Mouse (Mus musculus) olfactory bulb, adult 2 months (tissue): ENCODE results near the gene Shc3. TPM values are rescaled to one million over a fixed set of nuclear protein-coding genes. Genes with fewer than 3 reads are reported as not detected.
A peak's percentile ranks its signal among the peaks of the same experiment; 100 is the strongest.

Source experiments
- H3K27ac ChIP-seq: fragments of 200-500 bp; 2 replicates; pipeline ENCODE4 v1.5.1; 2012; ENCODE audit warnings: low read depth, low read length; ENCODE audit not compliant: insufficient read depth
- H3K4me1 ChIP-seq: fragments of 200-500 bp; 2 replicates; pipeline ENCODE4 v1.6.1; 2012; ENCODE audit warnings: low read length; ENCODE audit not compliant: control insufficient read depth, insufficient read depth
- H3K4me3 ChIP-seq: fragments of 200-500 bp; 2 replicates; pipeline ENCODE4 v1.5.1; 2012; ENCODE audit warnings: mild to moderate bottlenecking, low read depth, low read length, moderate library complexity; ENCODE audit not compliant: insufficient read depth
- CTCF ChIP-seq: fragments of 200-500 bp; IDR thresholded peaks from 2 replicates; pipeline ENCODE4 v1.5.1; 2012; ENCODE audit warnings: low read depth, mild to moderate bottlenecking, low read length, moderate library complexity; ENCODE audit not compliant: insufficient read depth
- POLR2A ChIP-seq: fragments of 200-500 bp; IDR thresholded peaks from 2 replicates; pipeline ENCODE4 v1.6.1; 2012; ENCODE audit warnings: mild to moderate bottlenecking, low read depth, low read length, moderate library complexity; ENCODE audit not compliant: insufficient read depth
- WGBS: fragments of 180-500 bp; shearing (Covaris S2); methylation state at CpG from one replicate; pipeline ENCODE4 v1.1.7; 2018; 5-methylcytosine and 5-hydroxymethylcytosine counted together
- polyA plus RNA-seq: library from polyadenylated mRNA; stranded (reverse); fragments of >200 nt; gene quantifications from 2 replicates; pipeline ENCODE4 v1.2.4, GENCODE M21; 2012; ENCODE audit warnings: low replicate concordance; ENCODE audit not compliant: missing spikeins, insufficient read depth, insufficient read length

Shc3 gene
- polyA plus RNA-seq, 1 experiment: not detected

GRCm38 (mm10) chr13:51418942-51419451 is 150.2 kb downstream of the Shc3 start:
- 72% methylated on average over 19 of the region's 19 CpGs for WGBS
- TF ChIP-seq CTCF (no peak), POLR2A (no peak)
- no peak overlapping the region for H3K27ac ChIP-seq
- H3K4me3 ChIP-seq: peak overlapping the region; percentile 37
- H3K4me1 ChIP-seq: peaks cover 18% of the 10 kb centered on the region

GRCm38 (mm10) chr13:51418268-51418941 is 150.8 kb downstream of the Shc3 start:
- H3K27ac ChIP-seq: peak overlapping the region; percentile 50
- peak; percentile 81 for TF ChIP-seq CTCF
- no peak for TF ChIP-seq POLR2A
- peak overlapping the region; percentile 37 for H3K4me3 ChIP-seq
- 2% methylated on average over 20 of the region's 20 CpGs for WGBS
- H3K4me1 ChIP-seq: peaks cover 18% of the 10 kb centered on the region

- peak overlapping the region; percentile 15; the same call in 1 of the 2 replicates for H3K4me3 ChIP-seq
- 34% methylated on average over 6 of the region's 6 CpGs for WGBS
Observed at GRCm38 (mm10) chr13:51417796-51418195, 151.4 kb downstream of the Shc3 start.

GRCm38 (mm10) chr13:51416727-51417126 is 152.5 kb downstream of the Shc3 start:
- Histone ChIP-seq H3K27ac (no peak overlapping the region), H3K4me3 (no peak overlapping the region), H3K4me1 (peaks cover 18% of the 10 kb centered on the region)
- WGBS: 83% methylated on average over 11 of the region's 11 CpGs
- TF ChIP-seq CTCF (no peak), POLR2A (no peak)

More at GRCm38 (mm10) chr13:51417796-51418195, 151.4 kb downstream of the Shc3 start:
- no peak for TF ChIP-seq CTCF
- no peak for TF ChIP-seq POLR2A
- peaks cover 18% of the 10 kb centered on the region for H3K4me1 ChIP-seq
- H3K27ac ChIP-seq: peak overlapping the region; percentile 50

- no peak for TF ChIP-seq CTCF
- no peak for TF ChIP-seq POLR2A
- Histone ChIP-seq H3K4me3 (no peak overlapping the region), H3K27ac (no peak overlapping the region), H3K4me1 (peaks cover 20% of the 10 kb centered on the region)
- WGBS: 71% methylated on average over 3 of the region's 3 CpGs
Observed at GRCm38 (mm10) chr13:51413461-51413860, 155.8 kb downstream of the Shc3 start.

- H3K4me1 ChIP-seq: peaks cover 20% of the 10 kb centered on the region
- no peak overlapping the region for H3K27ac ChIP-seq
- 61% methylated on average over 12 of the region's 12 CpGs for WGBS
- H3K4me3 ChIP-seq: no peak overlapping the region
- no peak for TF ChIP-seq POLR2A
- TF ChIP-seq CTCF: no peak
Observed at GRCm38 (mm10) chr13:51411696-51412430, 157.4 kb downstream of the Shc3 start.

GRCm38 (mm10) chr13:51411243-51411642 is 158.0 kb downstream of the Shc3 start:
- Histone ChIP-seq H3K27ac (no peak overlapping the region), H3K4me1 (peaks cover 16% of the 10 kb centered on the region), H3K4me3 (no peak overlapping the region)
- TF ChIP-seq CTCF (no peak), POLR2A (no peak)
- 79% methylated on average over 9 of the region's 9 CpGs for WGBS

- 90% methylated on average over 6 of the region's 6 CpGs for WGBS
- Histone ChIP-seq H3K4me3 (no peak overlapping the region), H3K4me1 (peaks cover 16% of the 10 kb centered on the region), H3K27ac (no peak overlapping the region)
- TF ChIP-seq POLR2A: no peak
- TF ChIP-seq CTCF: no peak
Observed at GRCm38 (mm10) chr13:51409936-51410481, 159.2 kb downstream of the Shc3 start.
